Mouse (Mus musculus) olfactory bulb, adult 2 months (tissue): ENCODE results near the gene Sart1. TPM values are rescaled to one million over a fixed set of nuclear protein-coding genes. Genes with fewer than 3 reads are reported as not detected.
A peak's percentile ranks its signal among the peaks of the same experiment; 100 is the strongest.

Experiments used
- H3K27ac ChIP-seq: fragments of 200-500 bp; 2 replicates; pipeline ENCODE4 v1.5.1; 2012; ENCODE audit warnings: low read depth, low read length; ENCODE audit not compliant: insufficient read depth
- H3K4me1 ChIP-seq: fragments of 200-500 bp; 2 replicates; pipeline ENCODE4 v1.6.1; 2012; ENCODE audit warnings: low read length; ENCODE audit not compliant: control insufficient read depth, insufficient read depth
- H3K4me3 ChIP-seq: fragments of 200-500 bp; 2 replicates; pipeline ENCODE4 v1.5.1; 2012; ENCODE audit warnings: mild to moderate bottlenecking, low read depth, low read length, moderate library complexity; ENCODE audit not compliant: insufficient read depth
- CTCF ChIP-seq: fragments of 200-500 bp; IDR thresholded peaks from 2 replicates; pipeline ENCODE4 v1.5.1; 2012; ENCODE audit warnings: low read depth, mild to moderate bottlenecking, low read length, moderate library complexity; ENCODE audit not compliant: insufficient read depth
- POLR2A ChIP-seq: fragments of 200-500 bp; IDR thresholded peaks from 2 replicates; pipeline ENCODE4 v1.6.1; 2012; ENCODE audit warnings: mild to moderate bottlenecking, low read depth, low read length, moderate library complexity; ENCODE audit not compliant: insufficient read depth
- whole genome bisulfite sequencing: fragments of 180-500 bp; shearing (Covaris S2); methylation state at CpG from one replicate; pipeline ENCODE4 v1.1.7; 2018; 5-methylcytosine and 5-hydroxymethylcytosine counted together
- polyA plus RNA-seq: library from polyadenylated mRNA; stranded (reverse); fragments of >200 nt; gene quantifications from 2 replicates; pipeline ENCODE4 v1.2.4, GENCODE M21; 2012; ENCODE audit warnings: low replicate concordance; ENCODE audit not compliant: missing spikeins, insufficient read depth, insufficient read length

Gene Sart1
- polyA plus RNA-seq, 1 experiment = not detected

DNA sequence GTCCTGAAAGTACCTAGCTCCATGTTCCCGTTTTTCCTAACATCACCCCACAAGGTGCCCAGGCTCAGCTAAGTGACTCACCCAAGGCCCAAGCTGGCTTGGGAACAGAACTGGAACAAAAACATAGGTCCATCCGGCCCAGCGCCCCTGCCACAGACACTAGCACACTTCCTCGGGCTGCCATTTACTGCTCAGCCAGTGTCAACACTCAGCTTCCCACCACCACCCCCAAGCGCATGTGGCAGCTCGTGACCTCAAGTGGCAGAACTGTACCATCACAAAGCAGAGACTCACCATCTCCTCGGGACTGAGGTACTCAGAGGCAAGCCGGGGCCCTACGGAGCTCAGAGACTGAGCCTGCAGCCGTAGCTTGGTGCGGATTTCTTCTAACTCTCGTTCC is 5.2 kb downstream of the Sart1 start:
- TF ChIP-seq CTCF = no peak
- TF ChIP-seq POLR2A = no peak
- H3K4me3 ChIP-seq = no peak overlapping the region
- WGBS = 92% methylated on average over 12 of the region's 12 CpGs

DNA sequence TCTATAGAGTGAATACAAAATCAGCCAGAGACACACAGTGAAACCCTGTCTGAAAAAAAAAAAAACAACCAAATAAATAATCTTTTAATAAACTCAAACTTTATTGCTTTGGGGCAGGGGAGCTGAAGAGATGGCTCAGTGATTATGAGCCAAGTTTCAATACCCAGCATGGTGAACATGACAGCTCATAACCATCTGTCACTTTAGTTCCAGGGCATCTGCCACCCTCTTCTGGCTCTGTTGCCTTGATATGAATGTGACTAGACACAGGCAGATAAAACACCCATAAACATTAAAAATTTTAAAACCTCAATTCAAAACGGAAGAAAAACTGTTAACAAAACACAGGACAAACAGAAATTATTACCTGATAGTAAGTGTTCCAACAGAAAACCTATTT is 11.1 kb downstream of the Sart1 start:
- 93% methylated on average over 1 of the region's 1 CpGs for WGBS
- no peak for TF ChIP-seq POLR2A
- no peak for TF ChIP-seq CTCF
- no peaks in the 10 kb centered on the region for H3K4me1 ChIP-seq

More for the DNA sequence above, 5.2 kb downstream of the Sart1 start:
- no peak overlapping the region for H3K27ac ChIP-seq
- peaks cover 5% of the 10 kb centered on the region; the same call in 1 of the 2 replicates for H3K4me1 ChIP-seq

DNA sequence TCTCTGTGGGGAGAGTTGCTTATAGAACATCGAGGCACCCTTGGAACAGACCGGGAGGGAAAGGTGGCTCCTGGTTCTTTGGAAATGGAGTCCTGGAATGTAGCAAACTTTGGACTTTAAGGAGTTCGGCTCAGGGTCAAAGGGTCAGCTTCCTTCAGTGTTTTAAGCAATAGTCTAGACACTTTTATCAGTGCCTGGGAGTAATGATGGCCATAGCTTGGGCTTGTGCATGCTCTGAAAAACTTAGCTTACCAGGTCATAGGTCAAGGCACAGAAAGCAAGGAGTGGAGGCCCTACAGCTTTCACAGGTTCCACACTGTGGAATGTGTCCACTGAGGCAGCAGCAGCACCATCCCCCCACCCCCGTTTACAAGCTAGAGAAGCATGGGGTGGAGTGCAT is 13.8 kb downstream of the Sart1 start:
- Histone ChIP-seq H3K4me3 (no peak overlapping the region), H3K27ac (no peak overlapping the region), H3K4me1 (no peaks in the 10 kb centered on the region)
- 88% methylated on average over 4 of the region's 4 CpGs for WGBS
- TF ChIP-seq CTCF = no peak

More for the DNA sequence above, 11.1 kb downstream of the Sart1 start:
- no peak overlapping the region for H3K4me3 ChIP-seq
- H3K27ac ChIP-seq = no peak overlapping the region

DNA sequence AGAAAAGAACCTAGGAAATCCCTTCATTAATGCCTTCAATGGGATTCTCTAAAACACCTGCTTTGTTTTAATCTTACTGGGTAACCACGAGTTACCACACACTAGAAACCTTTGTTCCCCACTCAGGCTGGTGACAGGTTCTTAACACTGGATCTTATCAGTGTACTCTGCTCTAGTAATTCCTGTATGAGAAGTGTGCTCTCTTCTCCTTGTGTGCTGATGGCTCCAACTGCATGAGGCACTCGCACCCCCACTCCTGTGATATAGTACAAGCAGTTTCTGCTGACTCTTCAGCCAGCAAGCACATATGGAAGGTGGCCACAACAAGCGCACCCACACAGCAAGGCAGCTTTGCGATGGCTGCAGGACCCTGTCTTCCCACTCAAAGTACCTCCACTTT is 14.3 kb downstream of the Sart1 start:
- Histone ChIP-seq H3K4me1 (no peaks in the 10 kb centered on the region), H3K27ac (no peak overlapping the region), H3K4me3 (no peak overlapping the region)
- TF ChIP-seq POLR2A (no peak), CTCF (no peak)
- WGBS = 70% methylated on average over 4 of the region's 4 CpGs

DNA sequence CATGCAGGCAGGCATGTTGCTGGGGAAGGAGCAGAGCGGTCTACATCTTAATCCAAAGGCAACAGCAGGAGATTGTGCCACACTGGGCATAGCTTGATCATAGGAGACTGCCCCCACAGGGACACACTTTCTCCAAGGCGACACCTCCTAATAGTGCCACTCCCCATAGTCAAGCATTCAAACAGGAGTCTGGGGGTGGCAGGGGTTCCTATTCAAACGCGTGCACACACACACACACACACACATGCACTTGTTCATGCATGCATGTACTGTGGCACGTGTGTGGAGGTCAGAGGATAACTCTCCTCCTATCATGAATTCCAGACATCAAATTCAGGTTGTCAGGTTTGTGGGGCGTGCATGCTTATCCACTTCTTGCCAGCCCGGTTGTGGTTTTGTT is 15.8 kb downstream of the Sart1 start:
- Histone ChIP-seq H3K4me1 (peaks cover 6% of the 10 kb centered on the region), H3K27ac (no peak overlapping the region), H3K4me3 (no peak overlapping the region)
- WGBS = 94% methylated on average over 7 of the region's 7 CpGs
- TF ChIP-seq POLR2A = no peak
- no peak for TF ChIP-seq CTCF

DNA sequence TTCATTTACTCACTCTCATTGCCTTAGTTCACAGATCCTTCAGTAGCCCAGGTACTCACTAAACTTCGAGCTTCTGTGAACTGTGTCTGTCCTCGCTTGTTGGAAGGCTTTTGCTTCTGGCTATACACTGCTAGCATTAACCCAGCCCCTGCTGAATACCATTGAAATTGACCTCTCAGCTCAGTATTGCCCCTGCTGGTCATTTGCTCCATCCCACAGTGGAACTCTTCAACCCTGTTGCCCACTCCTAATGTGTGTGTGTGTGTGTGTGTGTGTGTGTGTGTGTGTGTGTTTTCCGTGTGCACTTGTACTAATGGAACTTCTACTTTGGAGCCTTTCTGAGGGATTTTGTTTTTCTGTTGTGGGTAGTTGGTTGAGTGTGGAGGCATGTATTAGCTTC is 17.6 kb downstream of the Sart1 start:
- TF ChIP-seq CTCF (no peak), POLR2A (no peak)
- 81% methylated on average over 3 of the region's 3 CpGs for WGBS
- Histone ChIP-seq H3K4me3 (no peak overlapping the region), H3K27ac (no peak overlapping the region), H3K4me1 (peaks cover 9% of the 10 kb centered on the region)

DNA sequence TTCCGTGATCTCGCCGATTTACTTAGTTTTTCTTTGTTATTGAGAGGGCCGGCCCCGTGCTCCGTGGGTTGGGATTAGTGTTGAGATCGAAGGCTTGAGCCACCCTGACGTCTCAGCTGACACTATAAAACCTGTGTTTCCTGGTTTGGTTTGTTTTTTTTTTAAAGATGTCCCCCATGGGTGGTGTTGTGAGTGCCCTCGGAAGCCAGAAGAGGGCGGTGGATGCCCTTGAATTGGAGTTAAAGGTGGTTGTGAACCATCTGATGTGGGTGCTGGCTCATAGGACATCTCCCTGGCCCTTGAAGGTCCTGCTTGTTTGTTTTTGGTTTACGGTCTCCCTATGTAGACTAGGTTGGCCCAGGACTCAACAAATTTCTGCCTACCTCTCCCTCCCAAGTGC is 21.0 kb downstream of the Sart1 start:
- Histone ChIP-seq H3K4me1 (peaks cover 15% of the 10 kb centered on the region), H3K4me3 (peak overlapping the region; percentile 98), H3K27ac (no peak overlapping the region)
- 9% methylated on average over 11 of the region's 11 CpGs for WGBS
- no peak for TF ChIP-seq POLR2A
- TF ChIP-seq CTCF = no peak

DNA sequence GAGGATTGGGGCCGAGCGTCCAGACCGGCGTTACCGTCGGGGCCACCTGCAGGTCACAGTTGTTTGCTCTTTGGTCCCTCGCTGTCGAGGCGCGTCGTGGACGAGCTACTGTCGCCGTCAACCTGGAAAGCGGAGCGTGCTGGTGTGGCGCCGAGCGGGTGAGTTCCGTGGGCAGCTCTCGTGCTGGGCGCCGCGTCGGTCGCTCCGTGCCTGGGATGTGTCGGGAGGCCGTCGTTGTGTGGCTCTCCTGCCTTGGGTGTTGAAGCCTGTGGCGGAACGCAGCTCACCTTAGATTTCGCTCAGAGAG is 21.5 kb downstream of the Sart1 start, which contains the start of gene Banf1:
Banf1 (minus strand) TSS at position 116 of the 307 bp plus-strand sequence.
- H3K4me1 ChIP-seq = peaks cover 15% of the 10 kb centered on the region
- no peak for TF ChIP-seq POLR2A
- TF ChIP-seq CTCF = no peak
- H3K4me3 ChIP-seq = peak within 1 kb of the TSS; percentile 98
- WGBS = under 1% methylated on average over 33 of the region's 33 CpGs
- H3K27ac ChIP-seq = peak within 1 kb of the TSS; percentile 89

DNA sequence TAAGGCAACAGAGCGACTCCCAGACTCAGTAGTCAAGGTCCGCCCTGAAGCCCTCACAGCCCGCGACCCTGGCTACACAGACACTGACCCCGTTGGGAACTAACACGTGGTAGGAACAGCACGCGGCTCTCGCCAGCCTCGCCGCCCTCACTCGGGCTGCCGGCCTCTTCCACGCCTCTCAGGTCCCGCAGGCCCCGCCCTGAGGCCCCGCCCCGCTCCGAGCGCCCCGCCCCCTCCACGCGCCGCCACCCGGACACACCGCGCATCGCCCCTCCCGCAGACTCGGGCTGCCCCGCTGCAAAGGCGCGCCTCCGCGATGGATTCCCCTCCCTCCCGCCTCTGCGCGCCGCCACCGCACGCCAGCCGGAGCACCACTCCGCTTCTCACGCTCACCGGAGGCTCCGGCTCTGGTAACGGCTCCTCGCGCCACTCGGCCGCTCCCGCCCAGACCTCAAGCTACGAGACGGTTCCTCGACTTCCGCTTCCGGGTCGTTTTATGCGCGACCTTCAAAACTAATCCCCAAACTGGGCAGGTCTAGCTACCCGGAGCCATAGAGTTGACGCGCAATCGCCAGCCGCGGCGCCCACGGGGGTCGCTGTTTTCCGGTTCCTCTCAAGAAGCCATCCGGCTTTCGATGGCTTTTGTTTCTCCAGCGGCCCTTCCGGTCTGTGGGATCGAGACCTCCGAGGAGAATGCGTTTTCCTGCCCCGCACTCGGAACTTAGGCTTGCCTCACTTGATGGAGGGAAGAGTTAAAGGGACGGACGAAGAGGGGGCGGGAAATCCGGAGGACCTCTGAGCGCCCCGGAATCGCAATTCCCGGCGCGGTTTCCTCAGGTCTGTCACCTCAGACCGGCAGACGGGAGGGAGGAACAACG is 22.1 kb downstream of the Sart1 start, which contains the start of gene Eif1ad:
Eif1ad (plus strand) TSS at position 567 of the 878 bp plus-strand sequence.
- peak within 1 kb of the TSS; percentile 98 for H3K4me3 ChIP-seq
- peaks cover 15% of the 10 kb centered on the region for H3K4me1 ChIP-seq
- H3K27ac ChIP-seq = peak within 1 kb of the TSS; percentile 89
- under 1% methylated on average over 88 of the region's 92 CpGs for WGBS
- TF ChIP-seq POLR2A (peak; percentile 66), CTCF (peak; percentile 52; the same call in 1 of the 2 replicates)
